Mouse (Mus musculus) erythroblast, embryonic 14.5 days (primary cell): ENCODE measurements around the gene Rad51b.

Experiments used
- GATA1 ChIP-seq: IDR thresholded peaks from 2 replicates; pipeline ENCODE4 v1.6.1; 2012; ENCODE audit warnings: low read length, inconsistent platforms, mixed read lengths
- TAL1 ChIP-seq: IDR thresholded peaks from 3 replicates; pipeline ENCODE4 v1.6.1; 2012; ENCODE audit warnings: low read length, inconsistent platforms, mixed read lengths

GRCm38 (mm10) chr12:79719091-79719846 lies 422.2 kb downstream of the Rad51b start:
- TF ChIP-seq GATA1, result no peak
- no peak for TF ChIP-seq TAL1
